Mouse (Mus musculus) embryo, embryonic 10 days (tissue): ENCODE data around the gene Dnajc15.

ENCODE experiments used
- DNase-seq: peaks from one replicate; pipeline ENCODE4 v3.0.0-alpha.2; 2015; ENCODE audit warnings: low spot score

Dnajc15 gene

GRCm38 (mm10) chr14:77796506-77796905 is 78.4 kb downstream of the Dnajc15 start:
- DNase-seq: no peak

GRCm38 (mm10) chr14:77795240-77795639 is 79.7 kb downstream of the Dnajc15 start:
- DNase-seq: no peak

GRCm38 (mm10) chr14:77794285-77794949 is 80.5 kb downstream of the Dnajc15 start:
- no peak for DNase-seq

- DNase-seq: no peak
Observed at GRCm38 (mm10) chr14:77792998-77793397, 81.9 kb downstream of the Dnajc15 start.

- no peak for DNase-seq
Observed at GRCm38 (mm10) chr14:77783217-77783616, 91.7 kb downstream of the Dnajc15 start.

GRCm38 (mm10) chr14:77777365-77777764 is 97.6 kb downstream of the Dnajc15 start:
- DNase-seq: no peak

GRCm38 (mm10) chr14:77776005-77776531 is 98.9 kb downstream of the Dnajc15 start:
- DNase-seq: no peak

- DNase-seq: no peak
Observed at GRCm38 (mm10) chr14:77773331-77773730, 101.6 kb downstream of the Dnajc15 start.

GRCm38 (mm10) chr14:77771626-77772025 is 103.3 kb downstream of the Dnajc15 start:
- DNase-seq: no peak
